10 mouse cellular contexts compared by ENCODE assay signal in genomic region chr11:8659851-8660250, GRCm38 (mm10). TPM values are rescaled to one million over a fixed set of nuclear protein-coding genes. Genes with fewer than 3 reads are reported as not detected.
DNase-seq lines count a peak whose midpoint lies in the region; ATAC-seq lines count a peak whose summit lies in the region.
"Had no signal": no experiment of that assay in that cellular context is flagged by ENCODE, and none has a peak within 500 bp of the region (broad histone marks: within the 10 kb centered on the region; RNA-seq: fewer than 3 reads in every experiment).

No protein-coding gene starts in this region.

- H3K9me3 ChIP-seq in heart, embryonic 13.5 days: no peaks in the 10 kb centered on the region
- H3K9me3 ChIP-seq in heart, embryonic 10.5 days: no peaks in the 10 kb centered on the region
- no peaks in the 10 kb centered on the region for H3K9me3 ChIP-seq in neural tube, embryonic 12.5 days
- H3K9me3 ChIP-seq in neural tube, embryonic 15.5 days (replicated peaks): no peaks in the 10 kb centered on the region
- H3K9me3 ChIP-seq in stomach, embryonic 14.5 days (ENCODE audit: control insufficient read depth, low read depth, low read length): no peaks in the 10 kb centered on the region
- H3K9me3 ChIP-seq in midbrain, embryonic 16.5 days (replicated peaks; ENCODE audit: control insufficient read depth, low read length, poor library complexity, severe bottlenecking): no peaks in the 10 kb centered on the region

- H3K4me3 ChIP-seq in heart, embryonic 13.5 days: no peak overlapping the region; the same call in 1 of the 2 replicates
- H3K4me3 ChIP-seq in heart, embryonic 10.5 days: no peak overlapping the region
- no peak overlapping the region for H3K4me3 ChIP-seq in neural tube, embryonic 12.5 days
- H3K4me3 ChIP-seq in neural tube, embryonic 15.5 days (replicated peaks): no peak overlapping the region
- H3K4me3 ChIP-seq in stomach, embryonic 14.5 days (ENCODE audit: low read depth, low read length): no peak overlapping the region
- no peak overlapping the region for H3K4me3 ChIP-seq in midbrain, embryonic 16.5 days (ENCODE audit: low read depth, low read length)

- ATAC-seq in heart, embryonic 13.5 days (ENCODE audit: extremely low read depth, insufficient number of reproducible peaks, low FRiP score, low TSS enrichment): no peak
- ATAC-seq in neural tube, embryonic 12.5 days (ENCODE audit: low FRiP score, low read depth): no peak
- no peak for ATAC-seq in neural tube, embryonic 15.5 days (ENCODE audit: low FRiP score)
- ATAC-seq in hematopoietic stem cell, adult 5-6 weeks (replicated peaks in 1 of 2; ENCODE audit: insufficient read depth in 1 of 2, low FRiP score in 2 of 2, low TSS enrichment in 1 of 2, low read depth in 1 of 2, poor library complexity in 2 of 2, severe bottlenecking in 2 of 2): peak; percentile 4 to 6; a peak in 2 of 4 replicates
- ATAC-seq in stomach, embryonic 14.5 days (ENCODE audit: insufficient number of reproducible peaks, insufficient read depth, low FRiP score, low read depth): no peak
- ATAC-seq in midbrain, embryonic 16.5 days: no peak

- WGBS in heart, embryonic 13.5 days: 31% methylated on average over 9 of the region's 9 CpGs
- 23% methylated on average over 9 of the region's 9 CpGs for WGBS in heart, embryonic 10.5 days
- 59% methylated on average over 9 of the region's 9 CpGs for WGBS in neural tube, embryonic 12.5 days
- WGBS in neural tube, embryonic 15.5 days: 50% methylated on average over 9 of the region's 9 CpGs
- 53% methylated on average over 9 of the region's 9 CpGs for WGBS in stomach, embryonic 14.5 days
- WGBS in midbrain, embryonic 16.5 days: 62% methylated on average over 9 of the region's 9 CpGs

- peaks cover 17% of the 10 kb centered on the region; the same call in 1 of the 2 replicates for H3K36me3 ChIP-seq in heart, embryonic 13.5 days
- H3K36me3 ChIP-seq in heart, embryonic 10.5 days: 0 out of 2 replicates have a peak, but pooled peaks cover 7% of the 10 kb centered on the region
- no peaks in the 10 kb centered on the region for H3K36me3 ChIP-seq in neural tube, embryonic 12.5 days
- no peaks in the 10 kb centered on the region for H3K36me3 ChIP-seq in neural tube, embryonic 15.5 days
- peaks cover 8% of the 10 kb centered on the region for H3K36me3 ChIP-seq in stomach, embryonic 14.5 days (ENCODE audit: control insufficient read depth, insufficient read depth, low read length)
- H3K36me3 ChIP-seq in midbrain, embryonic 16.5 days (ENCODE audit: control insufficient read depth, insufficient read depth, low read length): no peaks in the 10 kb centered on the region

- H3K9ac ChIP-seq in heart, embryonic 13.5 days: peak overlapping the region; percentile 20; the same call in 1 of the 2 replicates
- no peak overlapping the region for H3K9ac ChIP-seq in neural tube, embryonic 12.5 days
- H3K9ac ChIP-seq in neural tube, embryonic 15.5 days (replicated peaks): no peak overlapping the region; the same call in 1 of the 2 replicates
- no peak overlapping the region for H3K9ac ChIP-seq in stomach, embryonic 14.5 days (replicated peaks; ENCODE audit: low read depth, low read length)
- no peak overlapping the region for H3K9ac ChIP-seq in midbrain, embryonic 16.5 days (ENCODE audit: low read depth, low read length)

- H3K4me2 ChIP-seq in heart, embryonic 13.5 days: peak overlapping the region; percentile 16
- peak overlapping the region; percentile 20; the same call in 1 of the 2 replicates for H3K4me2 ChIP-seq in neural tube, embryonic 12.5 days (replicated peaks)
- no peak overlapping the region for H3K4me2 ChIP-seq in neural tube, embryonic 15.5 days
- H3K4me2 ChIP-seq in stomach, embryonic 14.5 days (replicated peaks; ENCODE audit: low read depth, low read length): no peak overlapping the region
- H3K4me2 ChIP-seq in midbrain, embryonic 16.5 days (ENCODE audit: low read length): no peak overlapping the region

- H3K27me3 ChIP-seq in heart, embryonic 13.5 days (replicated peaks): peaks cover 3% of the 10 kb centered on the region
- peaks cover 3% of the 10 kb centered on the region for H3K27me3 ChIP-seq in heart, embryonic 10.5 days (ENCODE audit: insufficient read depth, poor library complexity, severe bottlenecking)
- H3K27me3 ChIP-seq in neural tube, embryonic 12.5 days (replicated peaks): no peaks in the 10 kb centered on the region; the same call in 1 of the 2 replicates
- no peaks in the 10 kb centered on the region for H3K27me3 ChIP-seq in neural tube, embryonic 15.5 days (replicated peaks)
- no peaks in the 10 kb centered on the region for H3K27me3 ChIP-seq in stomach, embryonic 14.5 days (ENCODE audit: control insufficient read depth, insufficient read depth, low read length)
- H3K27me3 ChIP-seq in midbrain, embryonic 16.5 days (ENCODE audit: control insufficient read depth, insufficient read depth, low read depth, low read length): no peaks in the 10 kb centered on the region

- H3K27ac ChIP-seq in heart, embryonic 13.5 days (replicated peaks): peak overlapping the region; percentile 59
- H3K27ac ChIP-seq in heart, embryonic 10.5 days: no peak overlapping the region
- no peak overlapping the region for H3K27ac ChIP-seq in neural tube, embryonic 12.5 days
- no peak overlapping the region for H3K27ac ChIP-seq in neural tube, embryonic 15.5 days (replicated peaks)
- peak overlapping the region; percentile 48; the same call in 1 of the 2 replicates for H3K27ac ChIP-seq in stomach, embryonic 14.5 days (ENCODE audit: low read length)
- no peak overlapping the region for H3K27ac ChIP-seq in midbrain, embryonic 16.5 days (ENCODE audit: low read length)

- H3K4me1 ChIP-seq in heart, embryonic 13.5 days: peaks cover 67% of the 10 kb centered on the region
- peaks cover 46% of the 10 kb centered on the region for H3K4me1 ChIP-seq in heart, embryonic 10.5 days
- peaks cover 21% of the 10 kb centered on the region; the same call in 1 of the 2 replicates for H3K4me1 ChIP-seq in neural tube, embryonic 12.5 days
- peaks cover 52% of the 10 kb centered on the region for H3K4me1 ChIP-seq in neural tube, embryonic 15.5 days
- peaks cover 51% of the 10 kb centered on the region for H3K4me1 ChIP-seq in stomach, embryonic 14.5 days (ENCODE audit: control insufficient read depth, insufficient read depth, low read length)
- 0 out of 2 replicates have a peak, but pooled peaks cover 6% of the 10 kb centered on the region for H3K4me1 ChIP-seq in midbrain, embryonic 16.5 days (ENCODE audit: control insufficient read depth, insufficient read depth, low read length)

- no peak for DNase-seq in heart, embryonic 10.5 days (ENCODE audit: low spot score)
- DNase-seq in MN1 (ENCODE audit: low spot score): no peak
- DNase-seq: cerebellum, postnatal 25 days; kidney, postnatal 36 days had no signal

RNA-seq across cellular contexts. Expression of gene Tns3, which starts 4.5 kb away (rescaled TPM):
- polyA plus RNA-seq in heart, embryonic 13.5 days (2015; fragmentation: Nextera tagmentation; extraction: Ambion mirVana): 14.5 and 15.2 TPM in 2 replicates
- polyA plus RNA-seq in heart, embryonic 10.5 days (2016; fragmentation: Nextera tagmentation; extraction: Ambion mirVana): 12.7 and 17.0 TPM in 2 replicates
- polyA plus RNA-seq in neural tube, embryonic 12.5 days (2016; fragmentation: Nextera tagmentation; extraction: Ambion mirVana): 12.4 and 12.6 TPM in 2 replicates
- polyA plus RNA-seq in neural tube, embryonic 15.5 days (2015; fragmentation: Nextera tagmentation; extraction: Ambion mirVana): 7.6 and 11.1 TPM in 2 replicates
- 14.9 and 17.4 TPM in 2 replicates for total RNA-seq in hematopoietic stem cell, adult 5-6 weeks (2017)
- 29.7 and 31.2 TPM in 2 replicates for polyA plus RNA-seq in stomach, embryonic 14.5 days (2014; fragmentation: Nextera tagmentation; extraction: Ambion mirVana)
- polyA plus RNA-seq in midbrain, embryonic 16.5 days (2015; fragmentation: Nextera tagmentation; extraction: Ambion mirVana): 5.3 TPM in 2 replicates

Comparison
In these comparisons a context has a peak if more than half of its experiments do, and no peak if none do; other contexts are left out.
1. H3K27ac ChIP-seq: peak in heart, embryonic 13.5 days (single experiment) and stomach, embryonic 14.5 days (single experiment); none in heart, embryonic 10.5 days (single experiment), neural tube, embryonic 12.5 days (single experiment), neural tube, embryonic 15.5 days (single experiment) and midbrain, embryonic 16.5 days (single experiment).
2. H3K4me2 ChIP-seq: peak in heart, embryonic 13.5 days (single experiment) and neural tube, embryonic 12.5 days (single experiment); none in neural tube, embryonic 15.5 days (single experiment), stomach, embryonic 14.5 days (single experiment) and midbrain, embryonic 16.5 days (single experiment).
3. ATAC-seq: peak in hematopoietic stem cell, adult 5-6 weeks (2 of 2); none in heart, embryonic 13.5 days (single experiment), neural tube, embryonic 12.5 days (single experiment), neural tube, embryonic 15.5 days (single experiment), stomach, embryonic 14.5 days (single experiment) and midbrain, embryonic 16.5 days (single experiment).